Mouse (Mus musculus) cerebellum, postnatal 25 days (tissue): ENCODE results near the gene Iars2.

ENCODE experiments used
- DNase-seq, 2 experiments: peaks; one replicate each; pipeline ENCODE4 v3.0.0; 2021; ENCODE audit warnings: mixed read lengths in 2 of 2

Iars2 gene

DNA sequence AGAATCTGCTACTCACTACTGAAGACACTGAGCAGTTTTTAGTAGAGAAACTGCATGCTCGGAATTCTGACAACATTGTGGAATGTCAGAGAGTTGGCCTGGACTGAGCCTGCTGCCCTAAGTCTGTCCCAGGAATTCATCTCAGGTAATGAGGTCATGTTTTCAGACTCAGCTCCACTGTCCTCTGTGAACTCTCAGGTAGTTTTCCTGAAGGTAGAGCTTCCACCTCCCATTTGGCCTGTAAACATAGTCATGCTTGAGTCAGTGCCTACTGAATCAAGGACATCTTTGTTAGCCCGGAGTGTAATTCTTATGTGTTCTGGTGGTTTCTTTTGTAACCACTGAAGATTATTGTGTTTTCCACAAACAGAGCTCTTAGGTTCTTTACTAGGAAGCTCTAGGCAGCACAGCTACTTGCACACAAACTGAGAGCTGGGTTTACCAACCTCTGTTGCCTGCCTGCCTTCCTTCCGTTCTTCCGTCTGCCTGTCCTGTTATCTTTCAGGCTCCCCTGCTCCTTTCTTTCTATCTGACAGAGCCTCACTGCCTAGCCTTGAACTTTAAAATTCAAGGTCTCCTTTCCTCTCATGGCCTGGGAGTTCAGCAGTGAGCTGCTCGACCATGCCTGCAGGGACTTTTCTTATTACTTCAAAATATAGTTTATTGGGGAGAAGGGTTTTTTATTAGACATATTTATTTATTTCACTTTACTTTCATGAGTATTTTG lies 54.2 kb downstream of the Iars2 start:
- DNase-seq, result no peak

DNA sequence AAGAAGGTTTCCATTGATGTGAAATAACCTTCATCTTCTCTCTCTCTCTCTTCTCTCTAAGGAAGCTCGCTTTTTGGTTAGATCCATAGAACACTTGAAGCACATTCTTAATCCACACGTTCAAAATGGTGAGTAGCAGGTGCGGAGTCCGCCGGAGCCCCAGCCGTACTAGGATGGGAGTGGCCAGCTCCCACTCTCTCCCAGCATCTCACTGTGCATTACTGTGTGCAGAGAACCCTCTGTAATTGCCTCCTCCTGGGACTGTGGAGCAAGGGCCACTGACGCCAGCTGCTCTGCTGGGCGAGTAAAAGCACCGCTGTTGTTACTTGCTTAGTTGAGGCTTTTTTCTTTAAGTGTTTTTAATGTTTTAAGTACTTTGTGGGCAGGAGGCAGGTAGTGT lies 57.8 kb downstream of the Iars2 start:
- DNase-seq, result no peak

DNA sequence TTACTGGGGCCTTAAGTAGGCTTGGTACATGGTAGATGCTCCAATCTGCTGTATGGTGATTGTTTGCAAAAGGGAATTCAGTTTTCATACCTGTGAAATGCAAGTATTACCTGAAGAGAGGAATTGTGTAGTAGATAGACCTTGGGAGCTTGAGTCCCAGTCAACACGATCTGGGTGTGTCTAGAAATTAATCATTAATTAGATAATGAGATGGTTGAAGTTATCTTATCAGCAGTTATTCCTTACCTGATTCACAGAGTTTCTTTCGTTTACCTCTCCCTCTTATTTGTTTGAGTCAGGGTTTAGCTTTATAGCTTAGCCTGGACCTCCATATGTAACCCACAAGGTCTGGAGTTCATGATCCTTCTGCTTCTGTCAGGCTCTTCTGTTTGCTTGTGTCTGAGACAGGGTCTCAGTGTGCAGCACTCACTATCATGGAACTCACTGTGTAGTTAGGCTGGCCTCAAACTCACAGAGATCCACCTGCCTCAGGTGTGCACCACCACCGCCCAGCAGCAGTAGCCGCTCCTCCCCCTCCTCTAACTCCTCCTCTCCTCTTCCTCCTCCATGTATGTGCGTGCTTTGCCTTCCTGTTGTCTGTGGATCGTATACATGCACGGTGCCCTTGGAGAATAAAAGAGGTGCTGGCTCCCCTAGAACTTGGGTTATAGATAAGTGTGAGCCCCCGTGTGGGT lies 58.6 kb downstream of the Iars2 start:
- DNase-seq, result no peak

DNA sequence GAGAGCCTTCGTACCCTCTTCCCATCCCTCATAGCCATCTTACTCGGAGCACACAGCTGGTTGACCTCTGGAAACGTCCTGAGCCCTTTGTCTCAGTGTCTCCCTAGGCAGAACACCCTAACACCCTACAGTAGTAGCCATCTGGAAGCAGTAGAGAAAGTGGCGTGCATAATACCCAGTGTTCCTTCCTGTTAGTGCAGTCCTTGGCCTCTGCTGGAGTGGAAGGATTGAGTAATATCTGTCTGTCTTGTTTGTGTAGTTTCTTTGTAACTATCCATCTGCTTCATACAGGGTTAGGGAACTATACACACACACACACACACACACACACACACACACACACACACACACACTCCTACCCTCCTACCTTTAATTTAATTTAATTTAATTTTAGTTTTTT lies 60.5 kb downstream of the Iars2 start:
- no peak for DNase-seq

DNA sequence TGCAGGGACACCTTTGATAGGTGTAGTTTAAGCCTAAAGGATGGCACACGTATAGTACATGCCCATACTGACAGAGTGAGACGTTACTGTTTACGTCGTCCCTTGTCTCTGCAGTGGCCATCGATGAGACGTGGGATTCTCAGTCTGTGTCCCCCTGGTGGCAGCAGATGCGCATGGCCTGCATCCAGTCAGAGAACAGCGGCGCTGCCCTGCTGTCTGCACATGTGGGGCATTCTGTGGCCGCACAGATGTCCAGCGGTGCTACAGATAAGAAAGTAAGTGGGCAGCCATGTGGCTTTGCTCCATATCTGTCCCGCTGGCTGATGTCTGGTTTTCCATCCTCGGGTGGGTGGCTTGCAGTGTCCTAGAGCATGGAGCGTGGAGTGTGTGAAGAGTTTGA lies 66.6 kb downstream of the Iars2 start:
- peak in 1 of 2 experiments; percentile 33 for DNase-seq

DNA sequence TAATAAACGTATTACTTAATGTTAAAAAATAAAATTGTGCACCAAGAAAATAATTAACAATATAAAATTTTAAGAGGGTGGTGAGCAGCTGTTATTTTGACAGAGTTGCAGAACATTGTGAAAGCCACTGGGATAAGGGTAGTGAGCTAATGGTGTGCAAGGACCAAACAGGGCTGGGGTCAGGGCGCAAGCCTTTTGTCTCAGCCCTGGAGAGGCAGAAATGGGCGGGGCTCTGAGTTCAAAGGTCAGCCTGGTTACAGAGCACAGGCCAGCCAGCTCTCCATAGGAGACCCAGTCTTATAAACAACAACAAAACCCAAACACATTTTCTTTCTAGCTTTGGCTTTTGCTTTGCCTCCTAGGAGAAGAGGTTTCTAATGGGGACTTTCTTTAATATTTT lies 72.4 kb downstream of the Iars2 start:
- no peak for DNase-seq

DNA sequence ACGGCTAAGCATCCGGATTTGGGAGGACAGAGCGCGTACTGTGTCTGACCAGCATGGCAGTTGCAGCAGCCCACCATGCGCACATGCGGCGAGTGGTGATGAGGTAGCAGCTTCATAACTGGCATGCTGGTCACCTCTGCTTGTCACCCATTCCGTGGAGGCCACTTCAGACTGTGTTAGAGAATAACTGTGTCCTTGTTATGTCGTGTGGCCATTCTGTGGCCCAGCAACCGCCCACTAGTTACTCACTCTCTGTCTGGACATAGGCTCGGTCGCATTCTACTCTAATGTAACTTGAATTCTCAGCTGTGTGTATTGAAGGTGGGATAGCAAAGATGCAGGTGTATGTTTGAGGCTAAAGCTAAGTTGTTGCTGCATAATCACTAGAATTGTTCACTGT lies 73.9 kb downstream of the Iars2 start:
- DNase-seq, result no peak

DNA sequence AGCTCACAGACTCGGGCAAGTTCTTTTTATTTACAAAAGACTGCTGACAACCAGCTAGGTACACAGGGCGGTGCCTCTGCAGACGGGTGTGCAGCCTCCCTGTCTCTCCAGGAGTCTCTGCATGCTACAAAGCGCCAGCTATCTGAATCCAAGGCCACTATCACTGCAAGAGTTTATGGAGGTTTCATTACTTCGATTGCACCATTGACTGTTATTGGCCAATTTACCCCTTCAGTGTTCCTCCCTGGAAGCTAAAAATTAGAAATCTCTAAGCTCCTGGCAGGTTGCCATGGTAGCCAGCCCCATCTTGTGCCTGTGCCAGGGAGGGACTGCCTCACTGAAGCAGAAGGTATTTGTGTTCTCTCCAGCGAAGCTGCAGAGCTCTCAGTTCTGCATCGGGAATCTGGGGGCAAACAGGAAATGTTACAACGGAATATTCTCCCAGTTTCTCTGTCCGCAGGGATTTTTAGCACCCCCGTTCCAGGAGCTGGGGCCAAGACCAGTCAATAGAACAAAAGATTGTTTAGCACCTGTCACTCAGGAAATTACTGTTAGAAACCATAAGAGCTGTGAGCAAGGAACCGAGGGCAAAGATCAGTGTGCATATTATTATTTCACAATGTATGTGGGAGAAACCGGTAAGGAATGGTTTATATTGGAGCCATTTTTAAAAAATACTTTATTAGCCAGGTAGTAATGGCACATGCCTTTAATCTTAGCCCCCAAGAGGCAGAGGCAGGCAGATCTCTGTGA lies 75.9 kb downstream of the Iars2 start:
- peak in 1 of 2 experiments; percentile 43 for DNase-seq

DNA sequence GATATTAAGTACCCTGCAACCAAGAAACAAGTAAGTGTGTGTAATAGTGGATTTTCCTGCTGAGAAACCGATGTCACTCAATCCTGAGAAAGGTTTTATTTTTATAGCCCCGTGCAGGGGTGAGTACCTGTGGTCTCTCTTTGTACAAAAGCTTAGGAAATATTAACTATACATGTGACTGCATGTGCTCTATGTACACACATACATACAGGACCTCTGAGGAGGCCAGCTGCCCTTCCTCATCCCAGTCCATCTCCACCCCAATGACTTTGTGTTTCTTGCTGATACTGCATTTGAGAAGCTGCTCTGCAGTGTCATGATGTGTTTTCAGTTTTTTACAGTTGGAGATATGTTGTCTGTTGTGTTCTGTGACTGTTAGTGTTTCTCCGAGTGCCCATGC lies 76.8 kb downstream of the Iars2 start:
- no peak for DNase-seq

DNA sequence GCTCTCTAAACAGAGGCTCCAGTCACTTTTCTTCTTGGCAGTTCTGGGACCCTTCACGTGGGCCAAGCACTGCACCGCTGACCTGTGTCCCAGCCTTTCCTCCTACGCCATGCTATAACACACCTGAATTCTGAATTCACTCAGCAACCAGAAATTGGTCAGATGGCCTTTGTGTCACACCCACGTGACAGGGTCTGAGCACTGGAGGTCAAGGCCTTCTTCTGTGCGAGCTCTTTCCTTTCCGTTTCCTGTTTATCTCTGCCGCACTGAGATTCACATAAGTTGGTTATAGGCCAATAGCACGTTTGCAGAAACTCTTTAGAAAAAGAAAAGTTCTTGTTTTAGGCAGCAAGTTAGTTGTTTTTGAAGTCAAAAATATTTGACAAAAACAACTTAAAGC lies 80.5 kb downstream of the Iars2 start:
- DNase-seq, result no peak

DNA sequence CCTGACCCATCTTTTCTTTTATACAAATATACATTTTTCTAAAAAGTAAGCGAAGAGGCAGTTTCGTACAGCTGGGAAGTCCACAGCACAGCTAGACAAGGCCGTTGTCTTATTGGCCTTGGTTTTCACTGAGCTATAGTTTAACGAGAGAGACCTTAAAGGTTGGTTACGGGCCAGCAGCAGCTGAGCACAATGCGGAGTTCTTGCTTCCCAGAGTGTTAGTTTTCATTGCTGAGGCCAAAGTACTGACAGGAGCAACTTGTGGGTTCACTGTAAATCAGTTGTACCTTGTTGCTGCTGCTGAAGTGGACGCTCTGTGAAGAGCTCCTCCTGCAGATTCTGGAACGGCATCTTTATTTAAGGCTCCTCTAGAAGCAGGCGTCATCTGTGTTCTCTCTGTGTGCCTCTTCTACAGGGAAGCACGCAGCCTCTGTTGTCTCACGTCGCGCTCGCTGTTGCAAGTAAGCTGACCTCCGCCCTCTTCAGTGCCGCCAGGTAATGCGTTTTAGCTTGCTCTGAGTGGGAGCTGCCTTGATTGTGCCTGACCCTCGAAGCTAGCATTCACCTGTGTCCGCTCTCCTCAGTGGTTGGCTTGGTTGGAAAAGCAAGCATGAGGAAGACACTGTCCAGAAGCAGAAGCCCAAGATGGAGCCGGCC lies 81.6 kb downstream of the Iars2 start:
- DNase-seq, result no peak

DNA sequence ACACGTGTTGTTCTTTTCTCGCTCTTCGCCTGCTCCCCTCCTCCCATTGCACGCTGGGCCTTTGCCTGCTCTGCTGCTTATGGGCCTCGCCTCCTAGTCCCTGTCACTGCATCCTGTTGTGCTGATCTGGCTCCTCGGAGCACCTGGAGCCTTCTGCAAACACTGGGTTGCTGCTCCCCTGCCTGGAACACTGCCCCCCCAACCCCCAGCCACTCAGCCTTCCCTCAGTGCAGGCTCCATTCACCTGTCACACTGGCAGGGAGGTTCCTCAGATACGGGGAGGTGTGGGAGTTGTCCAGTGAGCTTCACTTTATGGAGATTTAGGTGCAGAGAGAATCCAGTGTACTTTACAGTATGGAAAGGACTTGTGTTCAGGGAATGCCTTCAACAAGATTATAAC lies 83.7 kb downstream of the Iars2 start:
- no peak for DNase-seq

DNA sequence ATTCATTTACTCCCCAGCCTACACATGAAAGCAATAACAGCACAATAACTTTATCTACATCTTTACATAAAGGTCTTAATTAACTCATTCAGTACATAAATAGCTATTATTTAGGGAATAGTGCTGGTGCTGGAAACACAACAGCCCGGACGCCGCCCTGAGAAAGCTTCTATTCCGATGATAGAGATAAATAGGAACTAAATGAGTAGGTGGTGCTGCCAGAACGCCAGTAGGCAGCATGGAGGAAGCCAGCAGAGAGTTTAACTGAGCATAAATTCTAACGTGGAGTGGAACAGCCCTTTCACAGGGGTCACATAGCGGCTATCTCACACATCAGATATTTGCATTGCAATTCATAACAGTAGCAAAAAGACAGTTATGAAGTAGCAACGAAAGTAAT lies 86.2 kb downstream of the Iars2 start:
- DNase-seq, result no peak

DNA sequence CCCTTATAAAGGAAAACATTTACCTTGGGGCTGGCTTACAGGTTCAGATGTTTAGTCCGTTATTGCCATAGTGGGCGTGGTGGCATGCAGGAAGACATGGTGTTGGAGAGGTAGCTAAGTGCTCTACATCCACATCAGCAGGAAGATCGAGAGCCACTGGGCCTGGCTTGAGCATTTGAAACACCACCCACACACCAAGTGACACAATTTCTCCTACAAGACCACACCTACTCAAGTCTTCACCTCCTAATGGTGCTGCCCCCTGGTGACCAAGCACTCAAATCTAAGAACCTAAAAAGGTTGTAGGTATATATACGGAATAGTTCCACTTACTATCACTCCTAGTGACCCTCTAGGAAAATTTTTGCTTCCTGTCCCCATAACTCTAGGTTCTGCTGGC lies 92.7 kb downstream of the Iars2 start:
- peak in 1 of 2 experiments; percentile 23 for DNase-seq

DNA sequence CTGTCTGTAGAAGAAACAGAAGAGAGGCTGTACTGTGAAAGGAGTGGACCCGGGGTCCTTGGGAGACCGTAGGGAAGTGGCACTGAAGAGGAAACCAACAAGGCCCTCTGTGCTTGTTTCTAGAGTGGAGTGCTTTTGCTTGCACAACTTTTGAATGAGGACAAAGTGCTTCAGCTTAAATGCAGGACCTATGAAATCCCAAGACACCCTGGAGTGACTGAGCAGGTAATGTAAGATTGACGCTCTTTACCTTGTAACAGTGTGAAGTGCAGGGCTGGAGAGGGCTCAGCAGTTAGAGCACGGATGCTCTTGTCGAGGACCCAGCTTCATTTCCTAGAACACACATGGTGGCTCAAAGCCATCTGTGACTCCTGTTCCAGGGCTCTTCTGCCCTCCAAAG lies 93.4 kb downstream of the Iars2 start:
- DNase-seq, result no peak
